Mouse (Mus musculus) adrenal gland, postnatal 25 days (tissue): ENCODE data around the gene Fam168a. TPM values are rescaled to one million over a fixed set of nuclear protein-coding genes. Genes with fewer than 3 reads are reported as not detected.
"Not testable (repeated sequence)": the region's sequence is repeated elsewhere in the genome, so short reads cannot be mapped to it uniquely, and the experiment has no call there.

Experiments
- DNase-seq: peaks from one replicate; pipeline ENCODE4 v3.0.0; 2021; ENCODE audit warnings: mixed read lengths
- total RNA-seq: library from RNA; stranded (reverse); gene quantifications from 2 replicates; pipeline ENCODE4 v1.2.3, GENCODE M21; 2021

Fam168a gene
- total RNA-seq, 1 experiment from 2014 or later = 64.6 TPM

DNA sequence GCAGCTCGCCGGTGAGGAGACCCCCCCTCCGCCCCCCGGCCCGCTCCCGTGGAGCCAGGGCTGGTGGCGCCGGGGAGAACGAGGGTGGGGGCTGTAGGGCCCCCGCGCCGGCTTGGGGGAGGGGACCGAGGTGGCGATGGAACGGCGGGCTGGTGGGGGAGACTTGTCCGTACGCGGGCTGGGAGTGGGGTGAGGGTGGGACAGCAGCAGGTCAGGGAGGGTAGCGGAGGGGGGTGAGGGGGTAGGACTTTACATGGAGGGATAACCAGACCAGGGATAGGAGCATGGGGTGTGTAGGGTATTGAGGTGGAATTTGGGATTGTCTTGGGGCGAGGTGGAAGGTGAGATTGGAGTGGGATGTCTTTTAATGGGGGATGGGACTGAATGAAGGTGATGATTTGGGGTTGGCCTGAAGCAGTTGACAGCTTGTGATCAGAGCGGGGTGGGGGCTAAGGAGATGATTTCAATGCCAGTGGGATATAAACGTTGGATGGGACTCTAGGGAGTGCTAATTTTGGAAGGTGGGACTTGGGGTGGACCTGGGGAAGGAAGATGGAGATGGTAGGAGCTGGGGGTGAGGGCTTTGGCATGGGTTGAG is 547 bp downstream of the Fam168a start:
- DNase-seq = no peak

DNA sequence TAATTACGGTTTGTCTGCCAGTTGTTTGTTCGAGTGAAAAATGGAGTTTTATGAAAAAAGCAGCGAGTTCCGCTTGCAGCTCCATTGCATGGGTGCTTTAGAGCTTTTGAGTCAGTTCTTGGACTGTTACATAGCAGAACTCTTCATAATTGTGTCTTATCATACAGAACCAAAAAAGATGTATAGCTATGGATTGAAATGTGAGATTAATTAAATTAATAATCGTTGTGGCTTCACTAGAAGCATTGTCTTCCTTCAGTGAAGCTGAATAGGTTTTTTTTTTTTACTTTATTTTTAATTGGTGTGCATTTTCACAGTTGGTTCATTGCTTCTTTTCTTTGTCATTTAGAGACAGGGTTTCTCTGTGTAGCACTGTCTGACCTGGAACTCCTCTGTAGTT is 12.3 kb downstream of the Fam168a start:
- no peak for DNase-seq

DNA sequence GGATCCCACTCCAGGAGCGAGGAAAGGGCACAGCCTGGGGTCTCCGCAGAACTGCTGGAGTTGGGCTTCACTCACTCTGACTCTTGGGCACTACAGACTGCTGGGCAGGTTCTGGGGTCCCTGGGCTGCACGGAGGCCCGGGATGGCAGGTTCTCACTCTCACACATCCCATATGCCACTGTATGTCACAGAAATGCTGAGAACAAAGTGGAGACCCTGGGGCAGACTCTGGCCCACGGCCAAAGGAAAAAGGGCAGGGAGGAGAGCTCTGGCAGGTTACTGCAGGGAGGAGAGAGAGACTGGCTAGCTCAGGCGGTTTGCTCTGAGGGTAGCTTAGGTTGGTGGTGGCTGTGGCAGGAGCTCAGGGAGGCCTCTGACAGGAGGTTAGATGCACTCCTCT is 15.8 kb downstream of the Fam168a start:
- DNase-seq = no peak

DNA sequence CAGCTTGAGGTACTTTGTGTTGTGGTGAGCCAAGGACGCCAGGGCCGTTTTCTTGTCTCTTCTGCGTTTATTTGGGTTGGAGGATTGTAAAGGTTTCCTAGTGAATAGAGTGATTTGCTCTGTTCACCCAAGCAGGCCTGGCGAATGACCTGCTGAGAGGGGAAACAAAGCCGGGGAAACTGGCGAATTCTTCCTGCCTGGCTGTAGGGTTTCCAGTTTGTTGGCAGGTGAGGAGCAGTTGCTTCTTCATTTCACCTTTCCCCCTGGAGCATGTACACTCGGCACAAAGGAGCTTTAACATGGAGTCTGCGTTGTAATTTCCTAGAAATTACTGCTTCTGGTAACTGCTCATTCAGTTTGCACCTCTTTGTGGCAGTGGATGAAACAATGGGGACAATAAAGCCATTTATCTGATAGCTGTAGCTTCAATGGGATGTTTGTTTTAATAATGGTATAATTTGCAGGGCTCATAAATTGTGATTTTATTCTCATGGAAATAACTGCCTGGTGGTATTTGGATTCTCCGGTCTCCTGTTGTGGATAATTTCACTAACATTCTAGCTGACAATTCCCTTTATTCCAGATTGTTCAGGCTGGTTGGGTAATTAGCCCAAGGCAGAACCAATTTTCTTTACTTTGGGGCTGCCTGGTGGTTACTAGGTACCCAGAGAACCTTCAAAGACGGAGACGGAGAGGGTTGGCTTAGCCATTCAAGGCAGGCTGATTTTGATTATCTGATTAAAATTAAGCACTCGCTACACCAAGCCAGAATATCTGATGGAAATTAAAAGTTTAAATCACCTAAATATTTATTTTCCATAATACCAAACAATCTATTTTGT is 17.2 kb downstream of the Fam168a start:
- DNase-seq = no peak

DNA sequence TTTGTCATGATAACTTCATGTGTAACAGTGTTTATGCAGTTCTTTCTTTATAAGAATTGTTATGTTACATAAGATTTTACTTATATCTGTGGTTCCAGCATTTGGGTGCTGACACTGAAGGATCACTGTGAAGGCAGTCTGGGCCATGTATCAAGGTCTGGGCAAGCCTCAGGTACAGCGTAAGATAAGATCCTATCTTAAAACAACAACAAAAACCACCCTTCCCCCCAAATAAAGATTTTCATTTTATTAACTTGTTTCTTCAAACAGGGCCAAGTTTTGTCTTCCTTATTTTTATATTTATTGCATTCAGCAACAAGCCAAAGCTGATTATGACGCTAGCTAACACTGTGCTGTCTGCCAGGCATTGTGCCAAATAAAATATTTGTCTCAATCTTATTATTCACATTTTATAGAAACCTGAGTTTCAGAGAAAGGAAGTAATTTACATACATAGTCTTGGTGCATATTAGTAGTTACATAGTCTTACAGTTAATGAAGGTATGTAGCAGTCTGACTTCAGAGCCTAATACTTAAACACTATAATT is 21.2 kb downstream of the Fam168a start:
- DNase-seq = no peak

DNA sequence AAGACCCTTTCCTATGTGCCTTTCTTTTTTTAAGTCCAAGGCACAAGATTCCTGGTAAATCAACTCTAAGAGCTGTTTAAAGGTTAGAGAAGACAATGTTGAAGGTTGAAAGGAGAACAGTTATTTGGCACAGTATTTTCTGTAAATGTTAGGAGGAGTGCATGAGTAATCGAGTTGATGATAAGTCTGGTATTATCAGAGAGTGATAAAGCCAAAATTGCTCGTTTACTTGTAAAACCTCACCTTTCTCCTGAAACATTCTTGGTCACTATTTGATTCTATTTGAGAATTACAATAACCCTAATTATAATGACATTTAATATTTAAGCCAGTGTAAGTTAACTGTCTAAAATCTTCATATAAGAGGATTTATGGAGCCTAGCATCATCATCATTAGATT is 23.3 kb downstream of the Fam168a start:
- DNase-seq = no peak

DNA sequence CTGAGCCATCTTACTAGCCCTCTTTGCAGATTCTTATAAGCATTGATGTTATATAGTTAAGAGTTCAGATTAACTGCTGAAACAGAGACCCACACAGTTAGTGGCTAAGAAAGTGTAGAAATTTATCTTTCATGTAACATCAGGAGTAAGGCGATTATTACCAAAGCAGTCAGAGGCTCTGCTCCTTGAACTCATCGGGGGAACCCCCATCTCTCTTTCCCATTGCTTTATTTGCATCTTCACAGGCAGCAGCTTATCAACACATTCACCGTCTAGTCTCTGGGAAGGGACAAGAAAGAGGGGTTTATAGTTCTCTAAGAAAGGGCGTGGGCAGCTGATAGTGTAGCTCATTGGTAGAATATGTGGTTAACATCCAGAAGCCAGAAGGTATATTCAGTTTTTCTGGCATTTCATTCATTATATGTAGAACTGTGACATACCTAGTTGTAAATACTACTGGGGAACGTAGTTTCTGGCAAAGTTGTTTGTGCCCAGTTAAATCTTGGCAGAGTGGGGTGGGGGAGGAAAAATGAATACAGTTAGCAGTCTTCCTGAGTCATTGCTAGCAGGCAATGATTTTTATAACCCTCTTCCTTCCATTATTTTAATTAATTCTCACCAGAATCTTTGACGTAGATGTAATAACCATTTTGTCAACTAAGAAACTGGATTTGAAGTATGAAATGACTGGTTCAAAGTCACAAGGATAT is 26.1 kb downstream of the Fam168a start:
- no peak for DNase-seq

DNA sequence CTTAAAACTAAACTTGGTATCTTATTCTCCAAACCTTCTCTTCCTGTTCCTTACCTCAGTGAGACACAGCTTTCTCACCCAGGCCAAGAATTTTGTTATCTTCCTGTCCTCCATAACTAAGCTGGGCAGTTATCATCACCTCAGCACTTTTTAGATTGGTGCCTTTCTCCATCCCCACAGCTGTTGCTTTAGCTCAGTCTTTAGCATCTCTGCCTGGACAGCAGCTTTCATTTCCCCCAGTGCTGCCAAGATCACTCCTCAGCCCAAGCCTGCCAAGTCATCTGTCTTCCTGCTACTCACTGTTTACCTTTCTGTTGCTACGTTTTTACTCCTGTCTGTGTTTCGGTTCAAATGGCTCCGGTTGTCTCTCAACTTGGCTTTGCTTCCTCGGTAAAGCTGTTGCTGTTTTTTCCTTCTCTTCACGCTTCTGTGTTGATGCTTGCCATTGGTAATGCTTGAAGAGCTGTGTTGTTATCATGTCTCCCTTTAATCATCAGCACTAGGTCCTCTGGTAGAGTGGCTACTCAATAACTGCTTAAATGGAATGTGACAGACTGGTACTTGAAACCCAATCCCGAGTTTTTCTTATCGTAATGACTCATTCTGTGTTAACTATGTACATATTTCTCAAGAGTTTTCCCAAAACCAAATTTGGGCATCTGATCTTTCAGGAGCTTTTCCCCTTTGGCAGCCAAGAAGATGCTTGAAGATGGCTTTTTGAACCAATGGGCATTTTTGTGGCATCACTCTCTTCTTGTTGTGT is 26.8 kb downstream of the Fam168a start:
- DNase-seq = no peak

DNA sequence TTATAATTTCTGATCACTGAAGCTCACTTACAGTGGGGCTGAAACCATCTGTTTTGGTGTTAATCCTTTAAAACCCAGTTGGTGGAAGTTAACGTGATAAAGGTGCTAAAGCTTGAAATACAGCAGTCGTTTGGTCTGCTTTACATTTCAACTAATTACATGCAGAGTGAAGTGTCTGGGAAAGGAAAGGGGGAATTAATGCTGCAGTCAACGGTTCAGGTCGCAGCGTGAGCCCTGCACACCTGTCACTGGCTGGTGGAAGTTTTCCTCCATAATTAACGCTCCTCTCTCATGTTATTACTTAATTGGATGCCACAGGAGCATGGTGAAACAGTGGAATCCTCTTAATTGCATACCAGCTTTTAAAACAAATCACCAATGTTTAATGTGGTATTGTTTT is 27.8 kb downstream of the Fam168a start:
- DNase-seq = no peak

DNA sequence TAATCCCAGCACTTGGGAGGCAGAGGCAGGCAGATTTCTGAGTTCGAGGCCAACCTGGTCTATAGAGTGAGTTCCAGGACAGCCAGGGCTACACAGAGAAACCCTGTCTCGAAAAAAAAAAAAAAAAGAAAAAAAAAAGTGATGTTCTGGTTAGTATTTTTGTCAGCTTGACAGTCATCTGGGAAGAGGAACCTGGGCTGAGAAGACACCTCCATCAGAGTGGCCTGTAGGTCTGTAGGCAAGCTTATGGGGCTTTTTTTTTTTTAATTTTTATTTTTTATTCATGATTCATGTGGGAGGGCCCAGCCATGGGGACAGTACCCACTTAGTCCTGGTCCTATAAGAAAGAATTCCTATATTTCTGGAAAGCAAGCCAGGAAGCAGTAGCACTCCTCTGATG is 28.5 kb downstream of the Fam168a start:
- not testable (repeated sequence) for DNase-seq

DNA sequence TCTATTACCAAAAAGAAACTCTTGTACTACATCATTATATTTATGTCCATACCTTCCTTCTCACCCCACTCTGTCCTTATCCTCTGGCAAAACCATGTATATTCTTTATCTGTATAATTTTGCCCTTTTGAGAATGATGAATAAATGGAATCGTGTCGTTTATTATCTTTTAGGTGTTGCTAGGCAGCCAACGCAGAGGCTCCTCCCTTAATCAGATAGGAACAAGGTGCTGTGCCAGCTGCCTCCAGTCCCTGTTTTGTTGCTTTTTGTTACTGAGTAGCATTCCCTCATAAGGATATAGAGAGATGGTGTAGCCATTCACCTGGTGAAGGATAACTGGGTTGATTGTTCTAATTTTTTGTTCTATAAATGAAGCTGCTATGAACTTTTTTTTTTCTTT is 29.7 kb downstream of the Fam168a start:
- DNase-seq = no peak

DNA sequence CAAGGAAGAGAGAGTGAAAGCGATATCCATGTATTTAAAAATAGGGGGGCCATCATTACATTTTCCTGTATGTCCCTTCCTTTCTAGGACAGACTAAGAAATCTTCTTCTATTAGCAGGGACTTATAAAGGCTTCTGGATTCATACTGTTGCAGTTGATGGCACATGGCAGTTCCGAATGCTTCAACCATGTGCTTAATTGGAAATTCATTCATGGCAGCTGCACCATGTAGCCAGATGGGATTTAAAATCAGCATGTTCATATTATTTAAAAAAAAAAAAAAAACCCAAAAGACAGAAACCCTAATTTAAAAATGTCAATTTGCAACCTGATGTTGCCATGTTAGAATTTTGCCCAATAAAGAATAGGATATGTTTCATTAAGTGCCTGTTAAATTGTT is 37.9 kb downstream of the Fam168a start:
- no peak for DNase-seq

DNA sequence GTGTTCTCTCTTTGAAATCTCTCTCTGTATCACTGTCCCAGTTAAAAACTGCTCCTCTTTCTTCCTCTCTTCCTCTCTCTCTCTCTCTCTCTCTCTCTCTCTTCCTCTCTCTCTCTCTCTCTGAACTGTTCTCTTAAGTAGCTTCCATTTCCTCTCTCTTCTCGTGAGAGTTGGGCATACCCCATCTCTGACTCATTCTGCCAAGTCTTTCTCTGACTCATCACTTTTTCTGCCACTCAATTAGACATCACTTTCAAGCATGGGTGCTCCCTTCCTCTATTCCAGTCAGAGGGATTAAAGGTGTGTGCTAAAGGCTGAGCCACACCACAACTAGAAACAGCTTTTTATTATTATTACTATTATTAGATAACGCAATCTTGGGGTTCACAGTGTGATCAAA is 43.7 kb downstream of the Fam168a start:
- no peak for DNase-seq

DNA sequence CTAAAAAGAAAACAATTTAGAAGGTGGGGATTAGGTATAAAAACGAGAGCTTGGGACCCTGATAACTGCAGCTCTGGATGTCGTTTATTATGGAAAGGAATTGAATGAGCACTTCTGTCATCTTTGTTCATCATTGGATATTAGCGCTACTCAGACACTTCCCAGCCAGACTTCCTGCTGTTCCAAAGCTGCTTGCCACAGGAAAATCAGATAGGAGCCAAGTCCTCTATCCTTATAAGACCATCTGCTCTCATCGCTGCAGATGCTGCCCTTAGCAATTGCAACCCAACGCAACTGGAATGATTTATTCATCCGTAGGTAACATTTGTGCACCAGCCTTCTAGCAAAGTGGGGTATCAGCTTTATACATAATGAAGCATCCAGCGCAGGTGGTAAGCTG is 52.3 kb downstream of the Fam168a start:
- DNase-seq = no peak

DNA sequence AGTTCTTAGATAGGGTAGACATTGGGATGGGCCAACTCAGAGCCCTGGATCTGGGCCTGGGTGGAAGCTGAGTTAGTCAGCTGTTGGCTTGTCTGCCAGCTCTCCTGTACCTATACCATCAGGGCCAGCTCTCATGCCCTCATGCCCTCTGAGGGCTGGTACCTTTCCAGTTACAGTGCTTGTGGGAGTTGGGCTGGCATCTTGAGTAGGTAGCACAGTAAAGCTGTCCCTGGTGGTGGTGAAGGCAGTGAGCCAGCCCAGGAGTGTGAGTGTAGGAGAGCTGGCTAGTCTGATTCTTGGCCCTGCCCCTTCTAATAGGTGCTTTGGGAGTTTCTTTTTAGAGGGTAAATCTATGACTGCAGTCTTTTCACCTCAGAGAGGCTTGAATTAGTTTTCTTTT is 56.3 kb downstream of the Fam168a start:
- peak; percentile 35 for DNase-seq

DNA sequence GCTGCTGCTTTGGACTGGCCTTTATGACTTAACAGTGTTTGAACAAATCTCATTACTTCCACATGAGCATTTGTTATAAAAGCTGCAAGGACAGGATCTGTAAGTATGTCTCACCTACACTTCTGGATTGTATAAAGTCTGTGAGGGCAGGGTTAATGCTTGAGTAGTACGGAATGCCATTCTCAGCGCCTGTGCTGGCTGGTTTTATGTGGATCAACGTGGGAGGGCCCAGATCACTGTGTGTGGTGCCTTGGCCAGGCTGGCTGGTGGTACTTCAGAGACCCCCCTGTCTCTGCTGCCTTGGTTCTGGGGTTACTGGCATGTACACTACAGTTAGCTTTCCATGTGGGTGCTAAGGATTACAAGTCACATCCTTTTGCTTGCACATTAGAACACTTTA is 61.1 kb downstream of the Fam168a start:
- DNase-seq = no peak

DNA sequence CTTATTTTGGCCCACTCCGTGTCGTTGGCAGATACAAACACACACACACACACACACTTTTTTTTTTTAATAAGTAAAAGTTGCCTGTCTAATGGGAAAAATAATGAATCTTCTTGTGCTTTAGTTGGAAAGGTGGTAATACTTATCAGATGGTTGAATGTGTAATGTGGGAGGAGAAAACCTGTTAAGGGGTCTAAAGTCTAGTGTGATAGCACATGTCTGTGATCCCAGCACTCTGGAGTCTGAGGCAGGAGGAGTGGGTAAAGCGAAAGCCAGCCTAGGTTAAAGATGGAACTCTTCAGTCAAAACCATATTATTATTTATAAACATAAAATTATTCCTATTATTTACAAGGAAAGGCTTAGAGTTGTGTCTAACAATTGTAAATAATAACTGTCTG is 61.6 kb downstream of the Fam168a start:
- DNase-seq = no peak

DNA sequence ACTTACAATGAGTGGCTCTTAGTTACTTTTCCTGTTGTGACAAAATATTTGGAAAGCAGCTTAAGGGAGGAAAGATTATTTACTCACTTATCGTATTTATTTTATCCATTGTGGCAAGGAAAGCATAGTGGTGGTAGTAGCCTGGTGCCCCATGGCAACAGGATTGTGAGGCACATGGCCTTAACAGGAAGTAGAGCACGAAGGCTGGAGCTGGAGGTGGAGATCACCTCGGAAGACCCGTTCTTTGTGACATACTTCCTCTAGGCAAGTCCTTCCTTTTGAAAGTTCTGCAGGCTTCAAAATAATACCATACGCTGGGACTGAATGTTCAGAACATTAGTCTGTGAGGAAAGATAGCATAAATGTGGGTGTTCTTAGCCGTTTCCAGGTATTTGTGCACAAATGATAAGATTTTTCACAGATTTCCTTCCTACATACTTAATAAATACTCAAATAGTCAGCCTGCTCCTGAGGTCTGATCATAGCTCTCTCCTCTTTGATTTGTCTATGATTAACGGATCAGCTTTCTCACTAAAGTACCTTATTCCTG is 63.2 kb downstream of the Fam168a start:
- no peak for DNase-seq

DNA sequence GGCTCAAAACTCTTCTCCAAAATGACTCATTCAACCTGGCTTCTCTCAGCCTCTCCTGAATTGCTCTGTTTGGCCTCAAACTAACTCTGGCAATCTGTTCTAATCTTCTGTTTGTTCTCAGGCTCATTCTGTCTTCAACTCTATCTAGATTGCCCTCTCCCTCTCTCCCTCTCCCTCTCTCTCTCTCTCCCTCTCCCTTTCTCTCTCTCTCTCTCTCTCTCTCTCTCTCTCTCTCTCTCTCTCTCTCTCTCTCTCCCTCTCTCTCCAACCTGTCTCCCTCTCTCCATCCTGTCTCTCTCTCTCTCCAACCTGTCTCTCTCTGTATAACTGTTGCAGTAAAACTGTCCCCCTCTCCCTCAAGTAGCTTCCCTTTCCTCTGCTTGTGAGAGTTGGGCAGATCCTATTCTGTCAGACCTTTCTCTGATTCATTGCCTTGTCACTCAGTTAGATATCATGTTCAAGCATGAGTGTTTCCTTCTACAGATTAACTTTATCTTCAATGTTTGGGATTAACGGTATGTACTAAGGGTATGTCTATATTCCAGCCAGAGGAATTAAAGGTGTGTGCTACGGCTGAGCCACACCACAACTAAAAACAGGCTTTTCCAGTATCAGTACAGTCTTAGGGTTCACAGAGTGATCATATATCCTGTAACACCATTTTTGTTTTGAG is 64.4 kb downstream of the Fam168a start:
- DNase-seq = no peak

DNA sequence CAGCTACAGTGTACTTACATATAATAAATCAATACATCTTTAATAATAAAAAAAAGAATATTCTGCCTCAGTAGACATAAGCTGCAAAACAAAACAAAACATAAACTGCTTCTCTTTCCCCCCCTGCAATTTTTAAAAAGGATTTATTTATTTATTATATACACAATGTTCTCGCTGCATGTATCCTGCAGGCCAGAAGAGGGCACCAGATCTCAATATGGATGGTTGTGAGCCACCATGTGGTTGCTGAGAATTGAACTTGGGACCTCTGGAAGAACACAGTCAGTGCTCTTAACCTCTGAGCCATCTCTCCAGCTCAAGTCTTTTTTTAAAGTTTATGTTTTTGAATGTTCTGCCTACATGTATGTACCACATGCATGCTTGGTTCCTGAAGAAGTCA is 67.8 kb downstream of the Fam168a start:
- DNase-seq = no peak

DNA sequence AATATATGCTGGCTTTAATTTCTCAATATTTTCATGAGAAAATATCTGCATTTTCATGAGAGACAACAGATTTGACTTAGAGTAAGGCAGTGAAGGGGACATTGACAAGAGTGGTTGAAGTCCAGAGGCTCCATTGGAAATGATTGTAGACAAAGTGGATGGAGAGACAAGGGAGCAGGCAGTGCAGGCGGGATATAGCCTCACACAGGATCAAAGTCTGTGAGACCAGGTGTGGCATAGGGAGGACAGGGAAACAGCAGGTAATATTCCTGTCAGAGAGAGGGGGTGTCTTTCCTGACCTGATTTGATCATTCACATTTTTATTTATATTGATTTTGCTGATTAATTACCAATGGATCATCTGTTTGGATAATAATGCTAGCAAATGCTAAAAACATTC is 69.4 kb downstream of the Fam168a start:
- DNase-seq = no peak

DNA sequence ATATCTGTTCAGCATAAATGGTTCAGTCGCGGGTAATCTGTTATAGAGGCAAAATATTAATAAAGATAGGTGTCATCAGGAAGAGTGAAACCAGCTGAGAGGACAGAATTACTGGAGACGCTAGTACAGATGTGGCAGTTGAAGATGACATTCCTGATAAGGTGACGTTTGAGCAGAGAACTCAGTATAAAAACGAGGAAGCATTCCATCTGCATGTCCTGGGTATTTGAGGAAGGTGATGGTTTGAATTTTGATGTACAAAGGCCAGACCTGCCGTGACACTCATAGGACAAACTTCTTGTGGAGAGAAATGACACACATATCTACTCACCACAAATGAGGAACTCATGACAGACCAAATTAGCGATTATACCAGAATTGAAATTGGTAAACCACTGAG is 73.8 kb downstream of the Fam168a start:
- DNase-seq = no peak
